Mouse (Mus musculus) CH12.LX (cell line): ENCODE measurements around the gene Cntln. TPM values are rescaled to one million over a fixed set of nuclear protein-coding genes. Genes with fewer than 3 reads are reported as not detected.

Experiments
- DNase-seq: peaks from one replicate; pipeline ENCODE4 v3.0.0-alpha.2; 2013; ENCODE audit errors: extremely low read depth
- H3K27ac ChIP-seq: 2 replicates; pipeline ENCODE4 v1.5.1; 2012; ENCODE audit warnings: low read depth, mild to moderate bottlenecking, control low read depth, moderate library complexity; ENCODE audit not compliant: insufficient read depth
- H3K27me3 ChIP-seq: replicated peaks from 2 replicates; pipeline ENCODE3; 2012; ENCODE audit warnings: inconsistent platforms
- H3K36me3 ChIP-seq, 2 experiments: replicated peaks in 1 of 2; 2 replicates each; pipeline versions ENCODE3 to v1.6.1; 2012; ENCODE audit warnings: inconsistent platforms in 1 of 2, low read length in 1 of 2, mild to moderate bottlenecking in 1 of 2, mixed read lengths in 1 of 2, moderate library complexity in 1 of 2; ENCODE audit not compliant: control insufficient read depth in 1 of 2, insufficient read depth in 1 of 2
- H3K4me1 ChIP-seq, 2 experiments: 2 replicates each; pipeline ENCODE4 v1.6.1; 2012; ENCODE audit warnings: inconsistent platforms in 1 of 2, moderate library complexity in 1 of 2; ENCODE audit not compliant: insufficient read depth in 2 of 2, control insufficient read depth in 1 of 2
- H3K4me2 ChIP-seq: 2 replicates; pipeline ENCODE4 v1.6.1; 2012; ENCODE audit warnings: low read depth, mild to moderate bottlenecking, control low read depth; ENCODE audit not compliant: poor library complexity, insufficient read depth, severe bottlenecking
- H3K4me3 ChIP-seq, 3 experiments: fragments of 150-350 bp in 1 of 3; sonication (generic) in 1 of 3; replicated peaks in 1 of 3; 2 replicates each; pipeline versions ENCODE3 to v1.5.1; 2011 to 2012; ENCODE audit warnings: low read depth in 2 of 3, low read length in 2 of 3, mild to moderate bottlenecking in 2 of 3, moderate library complexity in 2 of 3, control low read depth in 1 of 3, improper control_type of control experiment in 1 of 3, inconsistent platforms in 1 of 3, mixed read lengths in 1 of 3; ENCODE audit not compliant: poor library complexity in 1 of 3
- H3K79me2 ChIP-seq: replicated peaks from 2 replicates; pipeline ENCODE4 v1.6.1; 2012; ENCODE audit warnings: mild to moderate bottlenecking, moderate library complexity; ENCODE audit not compliant: control insufficient read depth, poor library complexity, insufficient read depth, severe bottlenecking; ENCODE audit errors: extremely low read depth
- H3K9ac ChIP-seq: 2 replicates; pipeline ENCODE4 v1.6.1; 2012; ENCODE audit warnings: low read depth, mild to moderate bottlenecking, control low read depth, moderate library complexity; ENCODE audit not compliant: insufficient read depth
- H3K9me3 ChIP-seq: replicated peaks from 2 replicates; pipeline ENCODE3; 2012; ENCODE audit warnings: low read length, inconsistent platforms, mixed read lengths
- CTCF ChIP-seq, 2 experiments: IDR thresholded peaks in 1 of 2; conservative IDR thresholded peaks in 1 of 2; 2 replicates each; pipeline ENCODE4 v1.5.1; 2011 to 2012; ENCODE audit warnings: low read depth in 2 of 2, low read length in 2 of 2, improper control_type of control experiment in 1 of 2, inconsistent platforms in 1 of 2, mild to moderate bottlenecking in 1 of 2, moderate library complexity in 1 of 2
- ELF1 ChIP-seq: IDR thresholded peaks from 2 replicates; pipeline ENCODE4 v1.6.1; 2014; ENCODE audit warnings: low read depth, mild to moderate bottlenecking, inconsistent platforms, low read length, improper control_type of control experiment
- GABPA ChIP-seq: IDR thresholded peaks from 2 replicates; pipeline ENCODE4 v1.6.1; 2012; ENCODE audit warnings: low read depth, low read length, improper control_type of control experiment, inconsistent platforms; ENCODE audit not compliant: insufficient replicate concordance
- IRF4 ChIP-seq: IDR thresholded peaks from 2 replicates; pipeline ENCODE4 v1.6.1; 2014; ENCODE audit warnings: low read depth, mild to moderate bottlenecking, inconsistent platforms, low read length, improper control_type of control experiment
- JUND ChIP-seq: conservative IDR thresholded peaks from 2 replicates; pipeline ENCODE4 v1.6.1; 2011; ENCODE audit warnings: low read depth, low read length, improper control_type of control experiment
- MAX ChIP-seq: IDR thresholded peaks from 2 replicates; pipeline ENCODE4 v1.6.1; 2011; ENCODE audit warnings: low read length, improper control_type of control experiment
- MAZ ChIP-seq: IDR thresholded peaks from 2 replicates; pipeline ENCODE4 v1.6.1; 2012; ENCODE audit warnings: low read depth, mild to moderate bottlenecking, inconsistent platforms, low read length, improper control_type of control experiment, moderate library complexity
- MXI1 ChIP-seq: IDR thresholded peaks from 2 replicates; pipeline ENCODE4 v1.6.1; 2011; ENCODE audit warnings: mild to moderate bottlenecking, low read depth, low read length, improper control_type of control experiment
- POLR2AphosphoS2 ChIP-seq: IDR thresholded peaks from 2 replicates; pipeline ENCODE4 v1.6.1; 2011; ENCODE audit warnings: low read depth, low read length, improper control_type of control experiment
- RCOR1 ChIP-seq: conservative IDR thresholded peaks from 2 replicates; pipeline ENCODE4 v1.6.1; 2012; ENCODE audit warnings: low read depth, mild to moderate bottlenecking, inconsistent platforms, low read length, improper control_type of control experiment
- SIN3A ChIP-seq: IDR thresholded peaks from 2 replicates; pipeline ENCODE4 v1.6.1; 2012; ENCODE audit warnings: low read length, improper control_type of control experiment, inconsistent platforms
- SMC3 ChIP-seq: IDR thresholded peaks from 2 replicates; pipeline ENCODE4 v1.6.1; 2011; ENCODE audit warnings: low read depth, low read length, improper control_type of control experiment
- TBP ChIP-seq: conservative IDR thresholded peaks from 2 replicates; pipeline ENCODE4 v1.6.1; 2011; ENCODE audit warnings: low read depth, low read length, improper control_type of control experiment
- USF1 ChIP-seq: IDR thresholded peaks from 2 replicates; pipeline ENCODE4 v1.6.1; 2014; ENCODE audit warnings: low read depth, mild to moderate bottlenecking, inconsistent platforms, low read length, improper control_type of control experiment
- USF2 ChIP-seq: conservative IDR thresholded peaks from 2 replicates; pipeline ENCODE4 v1.6.1; 2011; ENCODE audit warnings: low read depth, low read length, improper control_type of control experiment
- dilution Hi-C: fragments of 300-500 bp; cut with MboI; formaldehyde crosslinking; loops from 2 replicates; pipeline ENCODE4 v1.14.3; 2020; ENCODE audit warnings: low sequenced_read_pairs; ENCODE audit not compliant: extremely low pct_unique_long_range_greater_than_20kb, extremely low pct_ligation_motif_present
- in situ Hi-C: fragments of 300-500 bp; cut with MboI; formaldehyde crosslinking; loops from 3 replicates; pipeline ENCODE4 v1.14.3; 2019; ENCODE audit warnings: low sequenced_read_pairs, low pct_ligation_motif_present, low pct_unique_long_range_greater_than_20kb, mixed read lengths
- polyA plus RNA-seq: library from polyadenylated mRNA; unstranded; fragments of >175 nt; gene quantifications from 2 replicates; pipeline ENCODE4 v1.2.1, GENCODE M21; 2012; ENCODE audit warnings: low read depth; ENCODE audit not compliant: insufficient read length
- total RNA-seq, 2 experiments: library from RNA; depleted of rRNA; stranded (reverse); fragments of 300-350 nt in 1 of 2; fragments of >200 nt in 1 of 2; gene quantifications; 2 replicates each; pipeline ENCODE4 v1.2.3; 2012 to 2014

Cntln gene
- total and polyA plus RNA-seq, 3 experiments: not detected

GRCm38 (mm10) chr4:85161156-85161555, 277.0 kb downstream of the Cntln start:
- H3K9me3 ChIP-seq: peaks cover 56% of the 10 kb centered on the region
- no peaks in the 10 kb centered on the region for H3K79me2 ChIP-seq
- in situ Hi-C loops (no loop called here), dilution Hi-C loops (no loop called here)
- no peaks in the 10 kb centered on the region for H3K27me3 ChIP-seq
- DNase-seq: no peak
- no peak overlapping the region for H3K27ac ChIP-seq
- no peak overlapping the region for H3K4me2 ChIP-seq
- no peak overlapping the region for H3K9ac ChIP-seq
- TF ChIP-seq TBP (no peak), JUND (no peak)
- no peaks in the 10 kb centered on the region for H3K36me3 ChIP-seq
- no peak overlapping the region for H3K4me3 ChIP-seq
- H3K4me1 ChIP-seq: no peaks in the 10 kb centered on the region

GRCm38 (mm10) chr4:85162468-85163312, 278.6 kb downstream of the Cntln start:
- Histone ChIP-seq H3K79me2 (no peaks in the 10 kb centered on the region), H3K27me3 (no peaks in the 10 kb centered on the region), H3K9ac (no peak overlapping the region), H3K36me3 (no peaks in the 10 kb centered on the region), H3K27ac (no peak overlapping the region), H3K4me3 (no peak overlapping the region), H3K9me3 (peaks cover 53% of the 10 kb centered on the region), H3K4me1 (no peaks in the 10 kb centered on the region), H3K4me2 (no peak overlapping the region)
- dilution Hi-C loops (no loop called here), in situ Hi-C loops (no loop called here)
- no peak for TF ChIP-seq SIN3A
- no peak for TF ChIP-seq GABPA
- TF ChIP-seq USF2: no peak
- no peak for TF ChIP-seq POLR2AphosphoS2
- no peak for TF ChIP-seq RCOR1
- no peak for TF ChIP-seq MAX
- no peak for TF ChIP-seq SMC3
- no peak for TF ChIP-seq CTCF (conservative IDR thresholded peaks at IDR 0.05 in 1 of 2, IDR thresholded peaks at IDR 0.05 in 1 of 2; ENCODE audit: low read depth in 2 of 2, low read length in 2 of 2)
- no peak for TF ChIP-seq MAZ
- no peak for TF ChIP-seq ELF1
- no peak for DNase-seq

DNA sequence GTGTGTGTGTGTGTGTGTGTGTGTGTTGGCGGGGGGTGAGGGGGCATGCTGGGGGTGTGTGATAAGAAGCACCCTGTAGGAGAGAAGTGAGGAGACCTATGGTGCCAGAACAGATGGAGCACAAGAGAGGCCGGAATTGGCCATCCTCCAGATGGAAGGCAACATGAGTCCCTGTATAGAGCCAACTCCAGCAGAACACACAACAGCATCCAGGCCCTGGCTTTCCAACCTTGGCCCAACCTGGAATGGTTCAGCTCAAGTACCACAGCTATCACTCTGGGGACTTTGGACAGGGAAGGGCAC, 279.2 kb downstream of the Cntln start:
- Histone ChIP-seq H3K4me3 (no peak overlapping the region), H3K27me3 (no peaks in the 10 kb centered on the region), H3K9me3 (peaks cover 52% of the 10 kb centered on the region), H3K4me1 (no peaks in the 10 kb centered on the region), H3K36me3 (no peaks in the 10 kb centered on the region), H3K27ac (no peak overlapping the region), H3K4me2 (no peak overlapping the region)
- dilution Hi-C loops: no loop called here
- DNase-seq: no peak
- TF ChIP-seq MXI1 (no peak), IRF4 (no peak), USF1 (no peak)
- TF ChIP-seq, all 38 proteins: peak for 0
- Histone ChIP-seq H3K9ac (no peak overlapping the region), H3K79me2 (no peaks in the 10 kb centered on the region)
- in situ Hi-C loops: no loop called here
